Mouse (Mus musculus) lung, embryonic 16.5 days (tissue): ENCODE measurements around the gene Mycn. TPM values are rescaled to one million over a fixed set of nuclear protein-coding genes. Genes with fewer than 3 reads are reported as not detected.

Experiments used
- ATAC-seq: fragments of 200-750 bp; cut with Nextera tagmentation; 2 replicates; pipeline ENCODE4 v1.8.0; 2017; ENCODE audit warnings: low read depth, mild to moderate bottlenecking, moderate library complexity
- H3K27ac ChIP-seq: fragments of 300-500 bp; sonication (generic); 2 replicates; pipeline ENCODE4 v1.5.1; 2014; ENCODE audit warnings: mild to moderate bottlenecking, control low read depth, low read length
- H3K27me3 ChIP-seq: fragments of 300-500 bp; sonication (generic); 2 replicates; pipeline ENCODE4 v1.6.1; 2014; ENCODE audit warnings: low read depth, low read length, mixed read lengths; ENCODE audit not compliant: control insufficient read depth, insufficient read depth
- H3K36me3 ChIP-seq: fragments of 300-500 bp; sonication (generic); 2 replicates; pipeline ENCODE4 v1.6.1; 2014; ENCODE audit warnings: low read length; ENCODE audit not compliant: control insufficient read depth, insufficient read depth
- H3K4me1 ChIP-seq: fragments of 300-500 bp; sonication (generic); replicated peaks from 2 replicates; pipeline ENCODE4 v1.6.1; 2014; ENCODE audit warnings: low read length, mixed read lengths; ENCODE audit not compliant: control insufficient read depth, insufficient read depth
- H3K4me2 ChIP-seq: fragments of 300-500 bp; sonication (generic); 2 replicates; pipeline ENCODE4 v1.6.1; 2014; ENCODE audit warnings: low read depth, low read length, control low read depth
- H3K4me3 ChIP-seq: fragments of 300-500 bp; sonication (generic); 2 replicates; pipeline ENCODE4 v1.5.1; 2014; ENCODE audit warnings: mild to moderate bottlenecking, low read length, control low read depth
- H3K9ac ChIP-seq: fragments of 300-500 bp; sonication (generic); 2 replicates; pipeline ENCODE4 v1.6.1; 2014; ENCODE audit warnings: low read length, control low read depth
- H3K9me3 ChIP-seq: fragments of 300-500 bp; sonication (generic); 2 replicates; pipeline ENCODE4 v1.6.1; 2016; ENCODE audit warnings: low read length; ENCODE audit not compliant: control insufficient read depth
- WGBS: fragments of 180-500 bp; shearing (Covaris S2); extraction: QIAGEN DNeasy Blood & Tissue Kit; methylation state at CpG from one replicate; pipeline ENCODE4 v1.1.7; 2014; 5-methylcytosine and 5-hydroxymethylcytosine counted together
- polyA plus RNA-seq: library from polyadenylated mRNA; unstranded; fragments of >200 nt; fragmentation: Nextera tagmentation; extraction: Ambion mirVana; gene quantifications from 2 replicates; pipeline ENCODE4 v1.2.1, GENCODE M21; 2015

Mycn gene
- polyA plus RNA-seq, 1 experiment from 2014 or later, result 37.2 TPM

DNA sequence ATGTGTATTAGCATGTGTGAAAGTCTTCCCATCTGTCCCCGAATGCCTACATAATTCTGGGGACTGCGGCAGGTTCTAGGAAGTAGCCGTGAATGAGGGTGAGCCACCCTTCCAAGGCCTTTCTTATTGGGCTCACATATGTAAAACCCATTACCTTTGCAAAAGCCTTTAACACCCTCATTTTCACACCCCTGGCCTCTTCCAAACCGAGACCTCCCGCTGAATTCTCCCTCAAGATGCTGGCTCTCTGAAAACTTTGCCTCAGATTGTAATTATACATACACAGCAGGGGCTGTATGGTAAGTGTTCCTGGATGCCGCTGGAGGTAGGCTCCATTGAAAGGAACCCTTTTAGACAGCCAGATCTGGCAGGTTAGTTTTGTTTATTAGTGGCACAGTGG lies 1.6 kb upstream of the Mycn start:
- no peaks in the 10 kb centered on the region for H3K27me3 ChIP-seq
- ATAC-seq, result no peak
- no peak overlapping the region for H3K4me2 ChIP-seq
- H3K27ac ChIP-seq, result no peak overlapping the region
- peaks cover 10% of the 10 kb centered on the region for H3K4me1 ChIP-seq
- no peak overlapping the region for H3K9ac ChIP-seq
- H3K36me3 ChIP-seq, result no peaks in the 10 kb centered on the region
- no peak overlapping the region for H3K4me3 ChIP-seq
- WGBS, result 67% methylated on average over 6 of the region's 6 CpGs
- no peaks in the 10 kb centered on the region for H3K9me3 ChIP-seq

DNA sequence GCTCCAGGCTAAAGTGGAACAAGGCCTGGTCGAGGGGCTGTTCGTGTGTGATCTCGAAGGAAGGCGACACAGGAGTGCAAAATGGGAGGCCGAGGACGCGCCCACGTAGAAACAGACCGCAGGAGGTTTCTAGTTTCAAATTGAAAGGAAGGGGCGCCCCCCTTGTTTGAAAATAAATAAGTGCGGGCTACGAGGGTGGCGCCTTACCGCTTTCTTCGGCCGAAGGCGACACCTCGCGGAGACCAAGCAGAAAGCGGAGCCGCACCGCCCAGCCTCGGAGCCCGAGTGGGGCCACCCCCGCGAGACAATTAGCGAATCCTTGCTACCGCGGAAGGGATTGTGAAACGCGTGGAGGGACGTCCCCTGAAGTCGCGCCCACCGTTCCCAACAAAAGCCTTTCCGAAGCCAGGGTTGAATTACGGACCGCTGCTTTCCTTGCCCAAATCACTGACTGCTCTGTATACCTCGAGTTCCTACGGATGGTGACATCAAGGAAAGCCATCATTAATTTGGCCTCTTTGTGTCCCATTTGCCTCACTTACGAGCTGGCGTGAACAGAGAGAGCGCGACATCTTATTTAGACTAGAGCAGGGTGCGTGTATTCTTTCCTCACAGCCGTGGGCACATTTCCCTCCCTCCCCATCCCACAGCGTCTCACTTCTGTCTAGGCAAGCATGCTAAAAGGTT lies 793 bp upstream of the Mycn start:
- H3K4me3 ChIP-seq, result peak overlapping the region; percentile 80
- H3K9ac ChIP-seq, result peak overlapping the region; percentile 72
- no peaks in the 10 kb centered on the region for H3K27me3 ChIP-seq
- no peaks in the 10 kb centered on the region for H3K36me3 ChIP-seq
- H3K4me1 ChIP-seq, result peaks cover 15% of the 10 kb centered on the region
- peak; percentile 77 for ATAC-seq
- H3K4me2 ChIP-seq, result peak overlapping the region; percentile 91
- 1% methylated on average over 47 of the region's 47 CpGs for WGBS
- peak overlapping the region; percentile 93 for H3K27ac ChIP-seq
- H3K9me3 ChIP-seq, result no peaks in the 10 kb centered on the region

DNA sequence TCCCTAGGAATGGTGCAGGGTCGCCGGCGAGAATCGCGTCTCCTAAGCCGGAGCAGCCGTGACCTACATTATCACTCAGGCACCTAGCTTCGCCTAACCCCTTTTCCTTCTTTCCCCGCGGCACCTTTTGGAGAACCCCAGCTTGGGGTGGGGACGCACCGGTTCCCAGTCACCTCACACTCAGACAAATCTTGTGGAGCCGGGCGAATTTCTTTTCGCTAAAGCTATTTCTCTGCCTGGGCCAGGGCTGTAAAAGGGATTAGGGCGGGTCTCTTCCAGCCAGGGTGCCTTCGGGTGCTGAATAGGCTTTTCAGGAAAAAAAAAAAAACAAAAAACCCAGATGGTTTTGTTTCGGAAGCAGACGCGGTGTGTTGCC lies 597 bp downstream of the Mycn start:
- ATAC-seq, result no peak
- under 1% methylated on average over 20 of the region's 20 CpGs for WGBS
- 0 out of 2 replicates have a peak, but pooled peaks cover 5% of the 10 kb centered on the region for H3K36me3 ChIP-seq
- peak overlapping the region; percentile 93 for H3K27ac ChIP-seq
- peak overlapping the region; percentile 91 for H3K4me2 ChIP-seq
- H3K4me1 ChIP-seq, result peaks cover 25% of the 10 kb centered on the region
- peak overlapping the region; percentile 82 for H3K9ac ChIP-seq
- H3K4me3 ChIP-seq, result peak overlapping the region; percentile 80
- no peaks in the 10 kb centered on the region for H3K9me3 ChIP-seq
- no peaks in the 10 kb centered on the region for H3K27me3 ChIP-seq

DNA sequence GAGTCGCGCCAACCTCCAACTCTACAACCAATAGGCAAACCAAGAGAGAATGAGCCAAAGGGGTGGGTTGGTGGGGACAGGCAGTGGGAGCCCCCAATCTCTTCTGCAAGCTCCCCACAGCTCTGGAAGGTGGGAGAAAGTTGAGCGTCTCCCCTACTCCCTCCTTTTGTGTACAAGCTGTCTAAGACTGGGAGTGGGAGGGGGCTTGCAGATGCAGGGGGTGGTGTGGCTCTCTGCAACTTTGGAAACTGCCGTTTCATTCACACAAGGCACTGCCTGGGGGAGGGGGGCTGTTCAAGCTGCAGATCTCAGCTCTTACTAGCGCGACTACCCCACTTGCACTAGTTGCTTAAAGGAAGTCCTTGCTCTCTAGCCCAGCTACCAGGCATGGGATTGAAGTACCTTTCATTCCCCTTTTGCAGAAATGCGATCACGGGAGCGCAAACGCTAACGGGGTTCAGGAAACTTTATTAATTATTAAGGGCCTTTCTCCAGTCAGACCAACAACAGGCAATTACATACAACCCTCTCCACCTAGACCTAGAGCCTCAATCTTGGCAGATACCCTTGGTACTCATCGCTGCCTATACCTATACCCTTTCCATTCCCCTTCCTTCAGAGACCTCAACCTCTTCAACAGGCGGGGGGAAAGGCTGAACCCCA lies 1.1 kb downstream of the Mycn start:
- H3K27ac ChIP-seq, result peak overlapping the region; percentile 93
- H3K9ac ChIP-seq, result peak overlapping the region; percentile 82
- WGBS, result under 1% methylated on average over 13 of the region's 13 CpGs
- ATAC-seq, result no peak
- peak overlapping the region; percentile 91 for H3K4me2 ChIP-seq
- 0 out of 2 replicates have a peak, but pooled peaks cover 5% of the 10 kb centered on the region for H3K36me3 ChIP-seq
- H3K9me3 ChIP-seq, result no peaks in the 10 kb centered on the region
- peak overlapping the region; percentile 80 for H3K4me3 ChIP-seq
- H3K27me3 ChIP-seq, result no peaks in the 10 kb centered on the region
- peaks cover 25% of the 10 kb centered on the region for H3K4me1 ChIP-seq

DNA sequence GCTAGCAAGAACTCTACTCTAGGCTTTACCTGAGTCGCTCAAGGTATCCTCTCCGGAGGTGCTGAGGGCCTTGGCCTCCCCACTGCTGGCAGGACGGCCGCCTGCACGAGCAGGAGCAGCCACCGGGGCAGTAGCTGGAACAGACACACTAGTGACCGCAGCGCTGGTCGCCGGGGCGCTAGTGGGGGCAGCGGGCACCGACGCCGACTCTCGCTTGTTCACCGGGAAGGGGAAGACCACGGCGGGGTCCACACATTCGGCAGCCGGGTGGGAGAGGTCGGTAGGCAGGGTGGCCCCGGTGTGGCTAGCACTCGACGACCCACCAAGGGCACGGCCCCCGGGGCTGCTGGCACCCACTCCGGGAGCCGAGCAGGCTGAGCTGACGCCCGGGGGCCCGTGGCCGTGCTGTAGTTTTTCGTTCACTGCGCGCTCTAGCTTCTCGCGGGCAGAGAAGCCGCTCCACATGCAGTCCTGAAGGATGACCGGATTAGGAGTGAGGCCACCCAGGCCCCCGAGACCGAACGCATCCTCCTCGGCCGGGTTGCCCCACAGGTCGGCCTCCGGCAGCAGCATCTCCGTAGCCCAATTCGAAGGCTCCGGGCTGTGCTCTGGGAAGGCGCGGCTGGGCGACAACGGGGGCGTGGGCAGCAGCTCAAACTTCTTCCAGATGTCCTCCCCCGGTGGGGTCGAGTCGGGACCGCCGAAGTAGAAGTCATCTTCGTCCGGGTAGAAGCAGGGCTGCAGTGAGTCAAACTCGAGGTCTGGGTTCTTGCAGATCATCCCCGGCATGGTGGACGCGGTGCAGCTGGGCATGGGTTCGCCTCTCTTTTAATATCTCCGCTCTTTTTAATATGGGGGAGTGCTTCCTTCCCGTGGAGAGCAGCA lies 1.9 kb downstream of the Mycn start:
- H3K27ac ChIP-seq, result peak overlapping the region; percentile 93
- 0 out of 2 replicates have a peak, but pooled peaks cover 5% of the 10 kb centered on the region for H3K36me3 ChIP-seq
- peak overlapping the region; percentile 91 for H3K4me2 ChIP-seq
- ATAC-seq, result no peak
- H3K9me3 ChIP-seq, result no peaks in the 10 kb centered on the region
- WGBS, result under 1% methylated on average over 69 of the region's 69 CpGs
- H3K4me1 ChIP-seq, result peaks cover 25% of the 10 kb centered on the region
- H3K9ac ChIP-seq, result peak overlapping the region; percentile 82
- H3K4me3 ChIP-seq, result peak overlapping the region; percentile 80
- H3K27me3 ChIP-seq, result no peaks in the 10 kb centered on the region

GRCm38 (mm10) chr12:12938850-12939249 lies 2.9 kb downstream of the Mycn start:
- peak; percentile 6; the same call in 1 of the 2 replicates for ATAC-seq
- peak overlapping the region; percentile 58 for H3K27ac ChIP-seq
- no peaks in the 10 kb centered on the region for H3K27me3 ChIP-seq
- 0 out of 2 replicates have a peak, but pooled peaks cover 5% of the 10 kb centered on the region for H3K36me3 ChIP-seq
- H3K4me1 ChIP-seq, result peaks cover 25% of the 10 kb centered on the region
- peak overlapping the region; percentile 82 for H3K9ac ChIP-seq
- H3K4me3 ChIP-seq, result peak overlapping the region; percentile 80
- H3K4me2 ChIP-seq, result peak overlapping the region; percentile 91
- WGBS, result under 1% methylated on average over 12 of the region's 12 CpGs
- H3K9me3 ChIP-seq, result no peaks in the 10 kb centered on the region

GRCm38 (mm10) chr12:12938361-12938760 lies 3.4 kb downstream of the Mycn start:
- H3K4me1 ChIP-seq, result peaks cover 25% of the 10 kb centered on the region
- H3K9ac ChIP-seq, result peak overlapping the region; percentile 82
- H3K4me2 ChIP-seq, result peak overlapping the region; percentile 91
- WGBS, result 2% methylated on average over 7 of the region's 7 CpGs
- no peaks in the 10 kb centered on the region for H3K27me3 ChIP-seq
- H3K9me3 ChIP-seq, result no peaks in the 10 kb centered on the region
- 0 out of 2 replicates have a peak, but pooled peaks cover 5% of the 10 kb centered on the region for H3K36me3 ChIP-seq
- H3K27ac ChIP-seq, result peak overlapping the region; percentile 58
- peak; percentile 48 for ATAC-seq
- peak overlapping the region; percentile 80 for H3K4me3 ChIP-seq

- peak overlapping the region; percentile 82 for H3K9ac ChIP-seq
- H3K4me3 ChIP-seq, result peak overlapping the region; percentile 80
- H3K4me2 ChIP-seq, result peak overlapping the region; percentile 91
- no peaks in the 10 kb centered on the region for H3K27me3 ChIP-seq
- 0 out of 2 replicates have a peak, but pooled peaks cover 5% of the 10 kb centered on the region for H3K36me3 ChIP-seq
- peak overlapping the region; percentile 58; the same call in 1 of the 2 replicates for H3K27ac ChIP-seq
- ATAC-seq, result no peak
- 10% methylated on average over 9 of the region's 9 CpGs for WGBS
- H3K9me3 ChIP-seq, result no peaks in the 10 kb centered on the region
- H3K4me1 ChIP-seq, result peaks cover 25% of the 10 kb centered on the region
Observed at GRCm38 (mm10) chr12:12937746-12938145, 4.0 kb downstream of the Mycn start.
